14 mouse cellular contexts compared by ENCODE assay signal in the genomic region with DNA sequence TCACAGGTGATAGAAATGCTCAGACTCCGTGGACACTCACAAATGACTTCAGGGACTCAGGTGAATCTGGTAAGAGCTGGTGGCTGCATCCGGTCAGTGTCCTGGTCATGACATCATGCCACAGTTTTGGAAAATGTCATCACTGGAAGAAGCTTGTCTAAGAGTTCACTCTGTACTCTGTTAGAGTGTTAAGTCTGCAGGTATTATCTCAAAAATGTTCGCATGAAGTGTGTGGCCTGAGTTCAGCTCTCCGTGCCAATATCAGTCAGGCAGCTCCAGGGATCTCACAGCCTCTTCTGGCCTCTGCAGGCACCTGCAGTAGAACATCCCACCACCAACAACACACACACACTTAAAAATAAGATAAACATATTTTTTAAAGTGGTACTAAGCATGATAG. TPM values are rescaled to one million over a fixed set of nuclear protein-coding genes. Genes with fewer than 3 reads are reported as not detected.
DNase-seq lines count a peak whose midpoint lies in the region; ATAC-seq and TF ChIP-seq lines count a peak whose summit lies in the region.
"Had no signal": no experiment of that assay in that cellular context is flagged by ENCODE, and none has a peak within 500 bp of the region (broad histone marks: within the 10 kb centered on the region; RNA-seq: fewer than 3 reads in every experiment).

No protein-coding gene starts in this region.

- H3K9ac ChIP-seq in heart, embryonic 11.5 days (ENCODE audit: low read depth, low read length) = no peak overlapping the region
- no peak overlapping the region for H3K9ac ChIP-seq in midbrain, embryonic 15.5 days
- no peak overlapping the region for H3K9ac ChIP-seq in midbrain, embryonic 11.5 days (ENCODE audit: low read length)
- 0 out of 2 replicates have a peak overlapping the region, but pooled peaks have one; percentile 8 for H3K9ac ChIP-seq in heart, embryonic 13.5 days
- H3K9ac ChIP-seq in midbrain, postnatal 0 days (replicated peaks; ENCODE audit: low read length, poor library complexity, severe bottlenecking) = no peak overlapping the region

- no peak for ATAC-seq in heart, embryonic 11.5 days (replicated peaks; ENCODE audit: insufficient number of reproducible peaks, low FRiP score, low TSS enrichment)
- ATAC-seq in midbrain, embryonic 15.5 days (replicated peaks) = no peak
- ATAC-seq in midbrain, embryonic 11.5 days (ENCODE audit: low FRiP score) = no peak
- no peak for ATAC-seq in heart, embryonic 13.5 days (ENCODE audit: extremely low read depth, insufficient number of reproducible peaks, low FRiP score, low TSS enrichment)
- ATAC-seq in midbrain, postnatal 0 days (ENCODE audit: low FRiP score) = no peak
- ATAC-seq: lung, postnatal 0 days had no signal

- DNase-seq in heart, adult 8-10 months (ENCODE audit: low spot score) = peak; percentile 25
- DNase-seq in midbrain, embryonic 11.5 days (ENCODE audit: low spot score, missing footprints) = no peak
- DNase-seq in midbrain, postnatal 0 days (ENCODE audit: low spot score) = no peak
- no peak for DNase-seq in left cerebral cortex, adult 18-20 months (ENCODE audit: low spot score in 2 of 2)
- DNase-seq: cerebellum, adult 18-20 months; cerebellum, postnatal 36 days; gastrocnemius, postnatal 10 days; kidney, adult 2 months; layer of hippocampus, postnatal 36 days; right cerebral cortex, adult 18-20 months had no signal

- peaks cover 41% of the 10 kb centered on the region for H3K4me1 ChIP-seq in heart, embryonic 11.5 days (ENCODE audit: control insufficient read depth, insufficient read depth, low read length)
- H3K4me1 ChIP-seq in midbrain, embryonic 15.5 days = peaks cover 45% of the 10 kb centered on the region
- H3K4me1 ChIP-seq in midbrain, embryonic 11.5 days (ENCODE audit: control insufficient read depth, insufficient read depth, low read length) = peaks cover 26% of the 10 kb centered on the region
- H3K4me1 ChIP-seq in heart, embryonic 13.5 days = peaks cover 57% of the 10 kb centered on the region
- H3K4me1 ChIP-seq in midbrain, postnatal 0 days (ENCODE audit: insufficient read depth, low read length) = peaks cover 19% of the 10 kb centered on the region

- H3K4me2 ChIP-seq in heart, embryonic 11.5 days = no peak overlapping the region
- no peak overlapping the region for H3K4me2 ChIP-seq in midbrain, embryonic 15.5 days
- no peak overlapping the region for H3K4me2 ChIP-seq in midbrain, embryonic 11.5 days
- 0 out of 2 replicates have a peak overlapping the region, but pooled peaks have one; percentile 62 for H3K4me2 ChIP-seq in heart, embryonic 13.5 days
- H3K4me2 ChIP-seq in midbrain, postnatal 0 days (ENCODE audit: low read depth, low read length, poor library complexity, severe bottlenecking) = no peak overlapping the region

- peak; percentile 8; the same call in 1 of the 2 replicates for TF ChIP-seq CTCF in midbrain, postnatal 0 days (IDR thresholded peaks at IDR 0.05)

- no peak overlapping the region for H3K4me3 ChIP-seq in heart, embryonic 11.5 days (ENCODE audit: low read depth, low read length)
- no peak overlapping the region for H3K4me3 ChIP-seq in midbrain, embryonic 15.5 days
- H3K4me3 ChIP-seq in midbrain, embryonic 11.5 days (ENCODE audit: low read depth, low read length) = no peak overlapping the region
- no peak overlapping the region for H3K4me3 ChIP-seq in heart, embryonic 13.5 days
- no peak overlapping the region for H3K4me3 ChIP-seq in midbrain, postnatal 0 days (ENCODE audit: low read depth, low read length)

- peaks cover 5% of the 10 kb centered on the region for H3K27me3 ChIP-seq in heart, embryonic 11.5 days (ENCODE audit: control insufficient read depth, insufficient read depth, low read length)
- no peaks in the 10 kb centered on the region; the same call in 1 of the 2 replicates for H3K27me3 ChIP-seq in midbrain, embryonic 15.5 days (replicated peaks)
- peaks cover 56% of the 10 kb centered on the region for H3K27me3 ChIP-seq in midbrain, embryonic 11.5 days (ENCODE audit: control insufficient read depth, insufficient read depth, low read length)
- H3K27me3 ChIP-seq in heart, embryonic 13.5 days (replicated peaks) = peaks cover 29% of the 10 kb centered on the region
- H3K27me3 ChIP-seq in midbrain, postnatal 0 days (ENCODE audit: insufficient read depth, low read length) = 0 out of 2 replicates have a peak, but pooled peaks cover 5% of the 10 kb centered on the region

- WGBS in heart, embryonic 11.5 days (ENCODE audit: insufficient replicate concordance) = 58% methylated on average over 4 of the region's 4 CpGs
- 89% methylated on average over 4 of the region's 4 CpGs for WGBS in midbrain, embryonic 15.5 days
- WGBS in midbrain, embryonic 11.5 days = 83% methylated on average over 4 of the region's 4 CpGs
- WGBS in heart, embryonic 13.5 days = 59% methylated on average over 4 of the region's 4 CpGs
- WGBS in midbrain, postnatal 0 days = 83% methylated on average over 4 of the region's 4 CpGs

- no peaks in the 10 kb centered on the region for H3K9me3 ChIP-seq in heart, embryonic 11.5 days (replicated peaks; ENCODE audit: control insufficient read depth, low read length)
- H3K9me3 ChIP-seq in midbrain, embryonic 15.5 days = no peaks in the 10 kb centered on the region
- H3K9me3 ChIP-seq in midbrain, embryonic 11.5 days (ENCODE audit: control insufficient read depth, low read length) = no peaks in the 10 kb centered on the region
- H3K9me3 ChIP-seq in heart, embryonic 13.5 days = no peaks in the 10 kb centered on the region
- no peaks in the 10 kb centered on the region for H3K9me3 ChIP-seq in midbrain, postnatal 0 days (ENCODE audit: low read length)

- H3K27ac ChIP-seq in heart, embryonic 11.5 days (ENCODE audit: low read depth, low read length) = no peak overlapping the region
- H3K27ac ChIP-seq in midbrain, embryonic 15.5 days = peak overlapping the region; percentile 76; the same call in 1 of the 2 replicates
- no peak overlapping the region for H3K27ac ChIP-seq in midbrain, embryonic 11.5 days (ENCODE audit: low read depth, low read length)
- H3K27ac ChIP-seq in heart, embryonic 13.5 days (replicated peaks) = no peak overlapping the region
- H3K27ac ChIP-seq in midbrain, postnatal 0 days (ENCODE audit: low read depth, low read length) = no peak overlapping the region

- no peaks in the 10 kb centered on the region for H3K36me3 ChIP-seq in heart, embryonic 11.5 days (ENCODE audit: control insufficient read depth, insufficient read depth, low read length)
- H3K36me3 ChIP-seq in midbrain, embryonic 15.5 days (replicated peaks) = no peaks in the 10 kb centered on the region
- no peaks in the 10 kb centered on the region for H3K36me3 ChIP-seq in midbrain, embryonic 11.5 days (ENCODE audit: control insufficient read depth, insufficient read depth, low read length)
- no peaks in the 10 kb centered on the region for H3K36me3 ChIP-seq in heart, embryonic 13.5 days
- H3K36me3 ChIP-seq in midbrain, postnatal 0 days (ENCODE audit: insufficient read depth, low read length) = no peaks in the 10 kb centered on the region

RNA-seq across cellular contexts. Expression of a gene that starts 36.2 kb away (rescaled TPM):
- total RNA-seq in heart, adult 8-10 months (2022) = 10 to 100 TPM in 3 of 4 experiments, 1 to 10 TPM in 1; 9.3 to 14.5 (median 12.4) TPM
- 33.1 and 49.0 TPM in 2 replicates for polyA plus RNA-seq in heart, embryonic 11.5 days (2014; fragmentation: Nextera tagmentation; extraction: Ambion mirVana)
- polyA plus RNA-seq in midbrain, embryonic 15.5 days (2015; fragmentation: Nextera tagmentation; extraction: Ambion mirVana) = 22.5 and 23.3 TPM in 2 replicates
- polyA plus RNA-seq in midbrain, embryonic 11.5 days (2014; fragmentation: Nextera tagmentation; extraction: Ambion mirVana) = 3.1 TPM in 2 replicates
- 121 and 130 TPM in 2 replicates for polyA plus RNA-seq in heart, embryonic 13.5 days (2015; fragmentation: Nextera tagmentation; extraction: Ambion mirVana)
- total RNA-seq in midbrain, postnatal 0 days (2014; rRNA removed) = 17.6 and 20.3 TPM in 2 replicates
- polyA plus RNA-seq in midbrain, postnatal 0 days (2015; fragmentation: Nextera tagmentation; extraction: Ambion mirVana) = 22.6 and 23.6 TPM in 2 replicates
- total RNA-seq in left cerebral cortex, adult 18-20 months (2021) = 1 to 10 TPM; 4.6 to 4.7 TPM
